Mouse (Mus musculus): ENCODE results near the gene Ush2a. TPM values are rescaled to one million over a fixed set of nuclear protein-coding genes. Genes with fewer than 3 reads are reported as not detected.

Ush2a gene
- polyA plus RNA-seq, 2 experiments, result 0.01 to 0.11 TPM

DNA sequence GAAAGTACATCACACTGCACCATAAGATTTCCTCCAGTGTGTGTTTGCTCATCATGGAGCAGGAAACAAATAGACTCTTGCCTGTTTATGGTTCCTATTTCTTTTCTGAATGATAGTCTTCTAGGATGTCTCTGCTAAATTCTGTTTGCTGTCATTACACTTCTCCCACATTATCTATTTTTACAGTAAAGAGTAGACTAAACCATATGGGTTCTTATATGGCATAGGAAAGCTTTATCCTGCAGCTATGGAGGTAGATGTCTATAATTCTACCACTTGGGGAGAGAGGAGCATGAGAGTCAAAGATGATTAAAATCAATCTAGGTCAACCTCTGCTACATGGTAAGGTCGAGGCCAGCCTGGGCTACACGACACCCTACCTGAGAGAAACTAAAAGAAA is 158.7 kb downstream of the Ush2a start:
- H3K27ac ChIP-seq (replicated peaks; ENCODE audit: low read depth, low read length), result no peak overlapping the region
- DNase-seq (ENCODE audit: low spot score) (no peak), ATAC-seq (ENCODE audit: low FRiP score, low read depth) (no peak)
- H3K4me2 ChIP-seq (replicated peaks; ENCODE audit: low read depth, low read length, severe bottlenecking), result no peak overlapping the region
- WGBS, result 87% methylated on average over 2 of the region's 2 CpGs
- no peaks in the 10 kb centered on the region for H3K9me3 ChIP-seq (ENCODE audit: control insufficient read depth, low read length)
- H3K27me3 ChIP-seq (ENCODE audit: control insufficient read depth, insufficient read depth, low read length), result no peaks in the 10 kb centered on the region
- TF ChIP-seq POLR2A (IDR thresholded peaks at IDR 0.05; ENCODE audit: borderline replicate concordance, extremely low read depth, insufficient read depth, insufficient read length), result no peak
- H3K4me3 ChIP-seq (replicated peaks; ENCODE audit: low read length), result no peak overlapping the region
- H3K4me1 ChIP-seq (ENCODE audit: control insufficient read depth, insufficient read depth, low read length), result 0 out of 2 replicates have a peak, but pooled peaks cover 3% of the 10 kb centered on the region
- no peaks in the 10 kb centered on the region for H3K36me3 ChIP-seq (ENCODE audit: control insufficient read depth, insufficient read depth, low read length)
- H3K9ac ChIP-seq (ENCODE audit: low read depth, low read length, severe bottlenecking), result no peak overlapping the region

DNA sequence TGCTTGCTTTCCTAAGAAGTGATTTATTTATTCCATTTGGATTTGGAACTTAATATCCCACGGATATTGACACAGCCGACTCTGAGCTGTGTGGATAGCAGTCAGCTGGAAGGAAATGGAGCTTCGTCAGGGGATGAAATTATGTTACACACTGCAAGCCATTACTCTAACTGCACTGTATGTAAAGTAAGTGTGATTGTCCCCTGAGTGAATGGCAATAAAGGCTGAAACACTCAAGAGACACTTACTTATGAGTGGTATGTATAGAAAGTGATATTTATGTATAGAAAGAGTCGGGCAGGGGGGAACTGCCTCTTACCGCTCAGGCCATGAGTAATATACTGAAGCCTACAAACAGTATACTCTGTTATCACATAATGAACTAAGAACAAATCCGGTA is 166.3 kb downstream of the Ush2a start:
- DNase-seq (ENCODE audit: low spot score), result no peak
- TF ChIP-seq POLR2A (IDR thresholded peaks at IDR 0.05; ENCODE audit: borderline replicate concordance, extremely low read depth, insufficient read depth, insufficient read length), result no peak
- no peak for ATAC-seq (ENCODE audit: low FRiP score, low read depth)
- Histone ChIP-seq H3K9me3 (ENCODE audit: control insufficient read depth, low read length) (no peaks in the 10 kb centered on the region), H3K27ac (replicated peaks; ENCODE audit: low read depth, low read length) (no peak overlapping the region), H3K4me3 (replicated peaks; ENCODE audit: low read length) (no peak overlapping the region), H3K36me3 (ENCODE audit: control insufficient read depth, insufficient read depth, low read length) (no peaks in the 10 kb centered on the region), H3K9ac (ENCODE audit: low read depth, low read length, severe bottlenecking) (no peak overlapping the region), H3K27me3 (ENCODE audit: control insufficient read depth, insufficient read depth, low read length) (no peaks in the 10 kb centered on the region), H3K4me2 (replicated peaks; ENCODE audit: low read depth, low read length, severe bottlenecking) (no peak overlapping the region), H3K4me1 (ENCODE audit: control insufficient read depth, insufficient read depth, low read length) (no peaks in the 10 kb centered on the region)
- 77% methylated on average over 6 of the region's 6 CpGs for WGBS

DNA sequence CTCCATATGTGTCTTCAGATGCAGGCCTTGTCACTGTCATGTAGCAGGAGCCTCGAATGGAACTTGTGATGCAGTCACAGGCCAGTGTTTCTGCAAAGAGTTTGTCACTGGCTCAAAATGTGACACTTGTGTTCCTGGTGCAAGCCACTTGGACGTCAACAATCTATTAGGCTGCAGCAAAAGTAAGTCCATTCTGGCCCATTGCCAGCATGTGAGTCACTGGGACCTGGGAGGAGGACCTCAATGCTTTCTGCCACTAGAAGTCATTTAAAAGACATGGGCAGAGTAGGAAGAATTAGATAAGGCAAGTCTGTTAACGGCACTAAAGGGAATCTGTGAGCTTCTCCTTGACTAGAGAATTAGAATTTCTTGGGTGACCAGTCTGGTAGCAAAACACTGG is 168.9 kb downstream of the Ush2a start:
- no peaks in the 10 kb centered on the region for H3K27me3 ChIP-seq (ENCODE audit: control insufficient read depth, insufficient read depth, low read length)
- 67% methylated on average over 3 of the region's 3 CpGs for WGBS
- TF ChIP-seq POLR2A (IDR thresholded peaks at IDR 0.05; ENCODE audit: borderline replicate concordance, extremely low read depth, insufficient read depth, insufficient read length), result no peak
- peak; percentile 10 for DNase-seq (ENCODE audit: low spot score)
- no peak overlapping the region for H3K9ac ChIP-seq (ENCODE audit: low read depth, low read length, severe bottlenecking)
- no peak for ATAC-seq (ENCODE audit: low FRiP score, low read depth)
- no peak overlapping the region for H3K27ac ChIP-seq (replicated peaks; ENCODE audit: low read depth, low read length)
- H3K4me2 ChIP-seq (replicated peaks; ENCODE audit: low read depth, low read length, severe bottlenecking), result no peak overlapping the region
- H3K36me3 ChIP-seq (ENCODE audit: control insufficient read depth, insufficient read depth, low read length), result no peaks in the 10 kb centered on the region
- no peak overlapping the region for H3K4me3 ChIP-seq (replicated peaks; ENCODE audit: low read length)
- no peaks in the 10 kb centered on the region for H3K9me3 ChIP-seq (ENCODE audit: control insufficient read depth, low read length)
- no peaks in the 10 kb centered on the region for H3K4me1 ChIP-seq (ENCODE audit: control insufficient read depth, insufficient read depth, low read length)

GRCm38 (mm10) chr1:188447964-188448363 is 186.1 kb downstream of the Ush2a start:
- H3K4me2 ChIP-seq (replicated peaks; ENCODE audit: low read depth, low read length, severe bottlenecking), result no peak overlapping the region
- H3K27me3 ChIP-seq (ENCODE audit: control insufficient read depth, insufficient read depth, low read length), result no peaks in the 10 kb centered on the region
- no peak for TF ChIP-seq POLR2A (IDR thresholded peaks at IDR 0.05; ENCODE audit: borderline replicate concordance, extremely low read depth, insufficient read depth, insufficient read length)
- H3K4me3 ChIP-seq (replicated peaks; ENCODE audit: low read length), result no peak overlapping the region
- ATAC-seq (ENCODE audit: low FRiP score, low read depth), result no peak
- 68% methylated on average over 5 of the region's 5 CpGs for WGBS
- no peaks in the 10 kb centered on the region for H3K9me3 ChIP-seq (ENCODE audit: control insufficient read depth, low read length)
- no peaks in the 10 kb centered on the region for H3K36me3 ChIP-seq (ENCODE audit: control insufficient read depth, insufficient read depth, low read length)
- H3K27ac ChIP-seq (replicated peaks; ENCODE audit: low read depth, low read length), result no peak overlapping the region
- no peak for DNase-seq (ENCODE audit: low spot score)
- no peaks in the 10 kb centered on the region for H3K4me1 ChIP-seq (ENCODE audit: control insufficient read depth, insufficient read depth, low read length)
- no peak overlapping the region for H3K9ac ChIP-seq (ENCODE audit: low read depth, low read length, severe bottlenecking)

GRCm38 (mm10) chr1:188456466-188457175 is 194.8 kb downstream of the Ush2a start:
- Histone ChIP-seq H3K27ac (replicated peaks; ENCODE audit: low read depth, low read length) (no peak overlapping the region), H3K36me3 (ENCODE audit: control insufficient read depth, insufficient read depth, low read length) (no peaks in the 10 kb centered on the region), H3K4me1 (ENCODE audit: control insufficient read depth, insufficient read depth, low read length) (0 out of 2 replicates have a peak, but pooled peaks cover 10% of the 10 kb centered on the region), H3K4me2 (replicated peaks; ENCODE audit: low read depth, low read length, severe bottlenecking) (no peak overlapping the region), H3K9me3 (ENCODE audit: control insufficient read depth, low read length) (no peaks in the 10 kb centered on the region), H3K27me3 (ENCODE audit: control insufficient read depth, insufficient read depth, low read length) (no peaks in the 10 kb centered on the region), H3K4me3 (replicated peaks; ENCODE audit: low read length) (no peak overlapping the region), H3K9ac (ENCODE audit: low read depth, low read length, severe bottlenecking) (no peak overlapping the region)
- DNase-seq (ENCODE audit: low spot score) (no peak), ATAC-seq (ENCODE audit: low FRiP score, low read depth) (no peak)
- WGBS, result 54% methylated on average over 13 of the region's 13 CpGs
- no peak for TF ChIP-seq POLR2A (IDR thresholded peaks at IDR 0.05; ENCODE audit: borderline replicate concordance, extremely low read depth, insufficient read depth, insufficient read length)
